Mouse (Mus musculus) spleen, postnatal 36 days (tissue): ENCODE measurements around the gene Ngly1.

Experiments
- DNase-seq, 2 experiments: peaks; one replicate each; pipeline ENCODE4 v3.0.0; 2022; ENCODE audit warnings: low spot score in 2 of 2, mixed read lengths in 1 of 2

Gene Ngly1

GRCm38 (mm10) chr14:16329756-16330155 lies 80.7 kb downstream of the Ngly1 start:
- no peak for DNase-seq

DNA sequence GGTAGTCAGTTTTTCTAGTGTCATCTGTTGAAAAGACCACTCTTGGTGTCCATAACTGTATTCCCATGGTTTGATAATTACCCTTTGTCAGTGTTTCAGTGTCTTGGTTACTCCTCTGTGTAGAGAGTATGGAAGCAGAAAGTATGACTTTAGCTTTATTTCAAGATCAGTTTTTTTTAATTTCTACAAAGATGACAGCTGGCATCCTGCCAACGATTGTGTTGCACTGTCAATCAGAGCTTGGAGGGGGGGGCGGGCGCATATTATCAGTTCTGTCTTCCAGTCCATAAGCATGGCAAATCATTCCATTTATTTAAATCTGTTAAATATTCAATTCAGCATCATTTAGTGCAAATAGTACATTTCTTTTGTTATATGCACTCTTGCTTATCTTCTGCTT lies 85.2 kb downstream of the Ngly1 start:
- no peak for DNase-seq

- DNase-seq: no peak
These were observed 86.8 kb downstream of the Ngly1 start for GRCm38 (mm10) chr14:16335835-16336417.

GRCm38 (mm10) chr14:16347505-16347904 lies 98.4 kb downstream of the Ngly1 start:
- no peak for DNase-seq

- DNase-seq: no peak
These were observed 110.6 kb downstream of the Ngly1 start for GRCm38 (mm10) chr14:16359704-16360103.
